Mouse (Mus musculus): ENCODE data around the gene Eral1. TPM values are rescaled to one million over a fixed set of nuclear protein-coding genes. Genes with fewer than 3 reads are reported as not detected.

Gene Eral1
- polyA plus RNA-seq, 1 experiment from 2014 or later = 22.1 TPM

DNA sequence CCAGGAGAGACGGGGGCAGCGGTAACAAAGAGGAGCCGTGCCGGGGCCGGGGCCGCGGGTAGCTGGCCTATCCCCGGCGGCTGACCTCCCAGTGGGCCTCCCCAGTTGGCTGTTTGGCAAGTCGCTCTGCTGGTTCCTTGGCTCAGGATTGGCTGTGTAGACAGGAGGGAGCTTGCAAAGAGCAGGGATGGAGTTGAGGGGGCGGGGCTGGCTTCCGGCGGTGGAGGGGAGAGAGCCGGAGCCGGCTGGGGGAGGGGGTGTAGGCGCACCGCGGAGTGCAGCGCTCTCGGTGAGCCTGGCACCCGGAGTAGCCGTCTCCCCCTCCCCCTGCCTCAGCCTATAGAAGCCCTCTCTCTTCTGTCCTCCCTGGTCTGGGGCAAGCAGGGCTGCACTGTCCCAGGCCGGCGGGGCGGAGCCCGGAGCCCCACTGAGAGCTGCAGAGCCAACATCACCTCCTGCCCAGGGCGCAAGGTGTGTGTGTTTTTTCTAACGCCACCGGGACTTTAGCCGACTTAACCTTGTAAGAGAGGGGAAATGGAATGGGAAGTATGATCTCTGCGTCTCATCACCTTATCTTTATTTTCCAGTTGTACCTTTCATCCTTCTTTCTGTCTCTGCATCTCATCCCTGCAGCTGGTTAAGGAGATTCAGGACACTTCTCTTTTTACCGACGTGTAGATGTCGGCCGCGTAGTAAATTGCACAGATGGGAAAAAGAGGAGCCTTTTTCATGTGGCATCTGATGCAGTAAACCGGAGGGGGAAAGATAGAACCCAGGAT is 35.4 kb upstream of the Eral1 start:
- DNase-seq (ENCODE audit: low read depth, low spot score) (peak; percentile 71), ATAC-seq (peak; percentile 100)
- TF ChIP-seq CTCF (IDR thresholded peaks at IDR 0.05) = no peak
- in situ Hi-C loops (cut with MboI; ENCODE audit: low pct_unique_long_range_greater_than_20kb) = no loop called here
- CTCF ChIA-PET = interaction anchor here (1.0 to 2.4 kb wide), 3 partner anchors 10 to 36 kb away, joined by 3 to 6 read pairs (median 3); no protein-coding TSS in a partner anchor
- H3K27me3 ChIP-seq = no peaks in the 10 kb centered on the region
- POLR2A ChIA-PET = interaction anchor here (0.6 to 0.8 kb wide), 2 partner anchors 26 to 65 kb away, joined by 3 to 5 read pairs; no protein-coding TSS in a partner anchor

DNA sequence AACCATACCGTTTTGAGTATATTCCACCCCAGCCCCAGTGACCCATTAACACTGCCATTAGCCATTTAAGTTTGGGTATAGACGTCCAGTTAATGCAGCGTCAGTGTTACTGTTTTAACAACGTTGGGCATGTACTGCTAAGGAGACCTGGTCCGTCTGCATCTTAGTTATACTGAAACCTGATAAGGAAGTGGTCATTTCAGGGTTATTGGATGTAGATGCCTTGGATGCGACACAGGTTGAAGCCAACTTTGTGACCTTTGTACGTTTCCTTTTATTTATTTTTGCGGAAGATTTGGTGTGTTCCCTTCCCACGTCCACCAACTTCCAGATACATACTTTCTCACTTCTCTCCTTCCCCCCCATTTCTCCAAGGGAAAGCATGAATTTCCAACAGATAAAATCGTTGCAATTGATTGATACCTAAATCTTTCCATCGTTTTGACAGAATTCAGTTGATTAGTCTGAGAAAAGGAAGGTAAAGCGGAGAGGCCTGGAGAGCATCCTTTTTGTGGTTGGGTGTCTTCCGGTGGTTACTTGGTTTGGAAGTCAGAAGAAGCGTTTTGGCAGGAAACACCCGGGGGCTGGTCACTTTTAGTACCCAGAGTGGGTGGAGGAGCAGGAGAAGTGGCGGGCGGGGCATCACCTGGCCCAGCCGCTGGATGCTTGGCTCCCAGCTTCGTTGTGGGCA is 34.6 kb upstream of the Eral1 start:
- in situ Hi-C loops (cut with MboI; ENCODE audit: low pct_unique_long_range_greater_than_20kb) = no loop called here
- TF ChIP-seq CTCF (IDR thresholded peaks at IDR 0.05) = no peak
- H3K27me3 ChIP-seq = no peaks in the 10 kb centered on the region
- DNase-seq (ENCODE audit: low read depth, low spot score) = no peak
- ATAC-seq = no peak
- ChIA-PET POLR2A (interaction anchor here (0.6 to 0.8 kb wide), 2 partner anchors 25 to 64 kb away, joined by 3 to 5 read pairs; no protein-coding TSS in a partner anchor), CTCF (interaction anchor here (1.0 to 1.3 kb wide), 2 partner anchors 9 to 37 kb away, joined by 3 read pairs; no protein-coding TSS in a partner anchor)

DNA sequence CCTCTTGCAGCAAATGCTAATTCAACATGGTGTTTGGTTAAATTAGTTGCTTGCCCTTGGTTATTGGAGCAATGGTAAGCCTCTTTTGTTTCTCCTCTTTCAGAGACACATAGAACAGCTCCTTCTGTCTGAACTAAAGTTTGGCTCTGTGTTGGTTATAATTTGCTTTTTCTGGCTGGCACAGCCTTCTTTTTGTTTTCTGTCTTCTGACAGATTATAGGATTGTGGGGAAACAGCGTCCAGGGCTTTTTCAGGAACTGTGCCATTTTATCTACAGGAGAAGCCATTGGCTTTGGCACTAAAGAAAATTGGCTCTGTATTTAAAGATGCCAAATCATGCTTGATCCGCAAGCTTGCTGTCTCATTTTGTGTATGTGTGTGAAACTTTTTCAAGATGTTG is 33.4 kb upstream of the Eral1 start:
- ATAC-seq = no peak
- TF ChIP-seq CTCF (IDR thresholded peaks at IDR 0.05) = no peak
- DNase-seq (ENCODE audit: low read depth, low spot score) = no peak
- POLR2A ChIA-PET = no interaction called here
- in situ Hi-C loops (cut with MboI; ENCODE audit: low pct_unique_long_range_greater_than_20kb) = no loop called here
- CTCF ChIA-PET = interaction anchor here (1.3 kb wide), 1 partner anchor 8 kb away, joined by 3 read pairs; no protein-coding TSS in a partner anchor
- H3K27me3 ChIP-seq = no peaks in the 10 kb centered on the region

DNA sequence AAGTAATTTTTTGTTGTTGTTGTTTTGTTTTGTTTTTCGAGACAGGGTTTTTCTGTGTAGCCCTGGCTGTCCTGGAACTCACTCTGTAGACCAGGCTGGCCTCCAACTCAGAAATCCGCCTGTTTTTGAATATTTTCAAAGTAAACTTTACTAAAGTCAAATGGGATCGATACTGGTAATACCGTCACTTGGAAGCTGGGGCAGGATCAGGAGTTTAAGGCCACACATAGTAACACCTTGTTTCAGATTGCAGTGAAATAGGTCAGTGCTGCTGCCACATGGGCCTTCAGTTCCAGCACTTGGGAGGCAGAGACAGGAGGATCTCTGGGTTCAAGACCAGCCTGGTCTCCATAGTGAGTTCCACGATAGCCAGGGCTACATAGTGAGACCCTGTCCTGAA is 24.3 kb upstream of the Eral1 start:
- in situ Hi-C loops (cut with MboI; ENCODE audit: low pct_unique_long_range_greater_than_20kb) = no loop called here
- H3K27me3 ChIP-seq = no peaks in the 10 kb centered on the region
- POLR2A ChIA-PET = no interaction called here
- ATAC-seq (no peak), DNase-seq (ENCODE audit: low read depth, low spot score) (no peak)
- no peak for TF ChIP-seq CTCF (IDR thresholded peaks at IDR 0.05)
- CTCF ChIA-PET = interaction anchor here (1.4 to 1.7 kb wide), 2 partner anchors 10 kb away, joined by 3 to 5 read pairs; partner anchors contain the start of gene Fam222b

DNA sequence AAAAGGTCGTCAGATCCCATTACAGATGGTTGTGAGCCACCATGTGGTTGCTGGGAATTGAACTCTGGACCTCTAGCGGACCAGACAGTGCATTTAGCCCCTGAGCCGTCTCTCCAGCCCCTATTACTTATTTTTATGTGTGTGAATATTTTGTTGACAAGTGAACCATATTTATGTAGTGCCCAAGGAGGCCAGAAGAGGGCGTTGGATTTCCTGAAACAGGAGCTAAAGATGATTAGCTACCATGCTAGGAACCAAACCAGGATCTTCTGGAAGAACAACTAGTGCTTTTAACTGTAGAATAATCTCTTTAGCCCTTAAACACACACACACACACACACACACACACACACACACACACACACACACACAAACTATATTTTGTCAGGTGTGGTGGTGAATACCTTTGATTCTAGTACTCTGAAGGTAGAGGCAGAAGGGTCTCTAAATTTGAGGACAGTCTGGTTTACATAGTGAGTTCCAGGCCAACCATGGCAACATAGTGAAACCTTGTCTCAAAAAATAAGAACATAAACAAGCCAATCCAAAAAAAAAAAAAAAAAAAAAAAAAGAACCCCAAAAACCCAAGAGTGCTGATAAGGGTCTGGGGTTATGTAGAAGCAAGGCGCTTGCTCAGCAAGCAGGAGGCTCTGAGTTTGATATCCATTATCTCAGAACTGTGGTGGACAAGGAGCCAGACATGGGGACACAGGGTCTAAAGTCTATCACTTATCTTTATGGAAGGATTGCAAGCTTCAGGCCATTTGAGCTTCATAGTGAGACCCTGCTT is 23.0 kb upstream of the Eral1 start:
- in situ Hi-C loops (cut with MboI; ENCODE audit: low pct_unique_long_range_greater_than_20kb) = no loop called here
- ChIA-PET CTCF (interaction anchor here (1.7 kb wide), 1 partner anchor 8 kb away, joined by 5 read pairs; the partner anchor contains the start of gene Fam222b), POLR2A (no interaction called here)
- DNase-seq (ENCODE audit: low read depth, low spot score) (no peak), ATAC-seq (no peak)
- peak; percentile 38 for TF ChIP-seq CTCF (IDR thresholded peaks at IDR 0.05)
- no peaks in the 10 kb centered on the region for H3K27me3 ChIP-seq

DNA sequence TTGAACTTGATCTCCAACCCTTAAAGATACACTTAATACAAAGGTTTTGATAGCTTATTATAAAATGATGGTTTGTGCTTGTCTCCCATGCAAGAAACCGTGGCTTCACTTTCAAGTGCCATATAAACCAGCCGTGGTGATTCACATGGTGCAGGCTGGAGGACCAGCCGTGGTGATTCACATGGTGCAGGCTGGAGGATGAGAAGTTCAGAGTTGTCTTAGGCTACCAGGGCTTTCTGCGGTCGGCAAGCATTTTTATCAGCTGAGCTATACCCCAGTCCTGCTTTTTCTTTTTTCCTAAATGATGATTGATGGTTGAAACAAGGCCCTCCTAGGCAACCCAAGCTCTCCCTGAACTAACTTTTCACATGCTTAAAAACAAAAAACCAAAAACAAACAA is 22.0 kb upstream of the Eral1 start:
- ATAC-seq = no peak
- ChIA-PET POLR2A (no interaction called here), CTCF (interaction anchor here (1.2 kb wide), 1 partner anchor 21 kb away, joined by 3 read pairs; no protein-coding TSS in a partner anchor)
- H3K27me3 ChIP-seq = no peaks in the 10 kb centered on the region
- no peak for TF ChIP-seq CTCF (IDR thresholded peaks at IDR 0.05)
- no peak for DNase-seq (ENCODE audit: low read depth, low spot score)
- in situ Hi-C loops (cut with MboI; ENCODE audit: low pct_unique_long_range_greater_than_20kb) = no loop called here

DNA sequence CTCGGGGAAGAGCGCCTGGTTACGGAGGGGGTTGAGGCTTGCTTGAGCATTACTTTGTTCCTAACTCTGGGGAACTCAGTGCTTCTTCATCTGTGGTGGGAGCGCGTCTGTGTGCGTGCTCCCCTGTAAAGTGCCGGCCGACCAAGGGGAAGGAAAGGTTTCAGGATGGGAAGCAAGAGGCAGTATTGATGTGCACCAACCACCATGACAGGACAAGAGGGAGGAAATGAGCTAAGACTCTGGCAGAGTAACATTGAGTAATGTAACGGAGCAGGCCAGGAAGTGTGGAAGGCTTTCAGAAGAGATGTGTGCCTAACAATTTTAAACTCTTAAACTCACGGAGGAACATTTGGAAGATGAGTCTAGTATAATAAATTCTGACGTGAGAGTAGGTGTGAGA is 20.6 kb upstream of the Eral1 start:
- CTCF ChIA-PET = no interaction called here
- no peaks in the 10 kb centered on the region for H3K27me3 ChIP-seq
- POLR2A ChIA-PET = no interaction called here
- TF ChIP-seq CTCF (IDR thresholded peaks at IDR 0.05) = no peak
- no peak for ATAC-seq
- DNase-seq (ENCODE audit: low read depth, low spot score) = no peak
- in situ Hi-C loops (cut with MboI; ENCODE audit: low pct_unique_long_range_greater_than_20kb) = no loop called here

DNA sequence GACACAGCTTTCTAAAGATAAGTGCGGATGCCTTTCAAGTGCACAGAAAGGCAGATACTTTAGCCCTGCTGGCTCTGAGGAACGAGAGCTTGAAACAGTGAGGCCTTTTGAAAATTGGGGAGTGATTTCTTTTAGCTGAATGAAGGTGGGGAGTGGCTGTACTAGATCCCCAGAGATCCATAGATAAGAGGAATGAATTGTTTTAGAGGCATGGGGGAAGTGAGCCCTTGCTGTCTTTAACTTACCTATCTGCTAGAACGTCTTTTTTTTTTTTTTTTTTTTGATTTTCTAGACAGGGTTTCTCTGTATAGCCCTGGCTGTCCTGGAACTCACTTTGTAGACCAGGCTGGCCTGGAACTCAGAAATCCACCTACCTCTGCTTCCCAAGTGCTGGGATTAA is 16.9 kb upstream of the Eral1 start:
- no peak for TF ChIP-seq CTCF (IDR thresholded peaks at IDR 0.05)
- ChIA-PET POLR2A (no interaction called here), CTCF (interaction anchor here (1.1 to 1.8 kb wide), 3 partner anchors 16 to 29 kb away, joined by 3 to 5 read pairs (median 4); no protein-coding TSS in a partner anchor)
- ATAC-seq (no peak), DNase-seq (ENCODE audit: low read depth, low spot score) (no peak)
- in situ Hi-C loops (cut with MboI; ENCODE audit: low pct_unique_long_range_greater_than_20kb) = no loop called here
- peaks cover 3% of the 10 kb centered on the region for H3K27me3 ChIP-seq

DNA sequence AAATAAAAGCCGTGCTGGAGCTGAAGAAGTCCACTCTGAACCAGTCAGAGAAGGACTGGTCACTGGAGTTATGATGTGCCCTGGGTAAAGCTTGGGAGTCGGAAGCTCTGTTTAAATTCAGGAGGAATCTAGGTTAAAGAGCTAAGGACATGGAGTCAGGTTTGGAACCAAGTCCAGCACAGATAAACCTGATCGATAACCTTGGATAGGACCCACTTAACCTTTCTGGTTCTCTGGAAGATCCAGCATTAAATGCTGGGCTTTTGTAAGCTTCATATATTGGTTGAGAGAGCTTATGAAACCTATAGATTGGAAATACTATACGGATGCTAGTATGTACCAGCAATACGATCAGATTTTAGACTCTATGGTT is 14.9 kb upstream of the Eral1 start:
- in situ Hi-C loops (cut with MboI; ENCODE audit: low pct_unique_long_range_greater_than_20kb) = no loop called here
- CTCF ChIA-PET = interaction anchor here (1.7 to 2.1 kb wide), 3 partner anchors 9 to 82 kb away, joined by 5 to 8 read pairs (median 7); partner anchors contain the start of genes Nek8 and Tlcd1
- DNase-seq (ENCODE audit: low read depth, low spot score) (no peak), ATAC-seq (no peak)
- POLR2A ChIA-PET = interaction anchor here (0.8 to 1.4 kb wide), 3 partner anchors 13 to 25 kb away, joined by 3 to 5 read pairs (median 4); partner anchors contain the start of gene Eral1
- H3K27me3 ChIP-seq = peaks cover 3% of the 10 kb centered on the region
- TF ChIP-seq CTCF (IDR thresholded peaks at IDR 0.05) = no peak

Data from Patski (cell line).